Mouse (Mus musculus): ENCODE results near the gene Cbl. TPM values are rescaled to one million over a fixed set of nuclear protein-coding genes. Genes with fewer than 3 reads are reported as not detected.

Cbl gene
- 80.7 and 279 TPM in 2 replicates for polyA plus RNA-seq (2012; ENCODE audit: insufficient read depth, insufficient read length, low replicate concordance, missing spikeins)

DNA sequence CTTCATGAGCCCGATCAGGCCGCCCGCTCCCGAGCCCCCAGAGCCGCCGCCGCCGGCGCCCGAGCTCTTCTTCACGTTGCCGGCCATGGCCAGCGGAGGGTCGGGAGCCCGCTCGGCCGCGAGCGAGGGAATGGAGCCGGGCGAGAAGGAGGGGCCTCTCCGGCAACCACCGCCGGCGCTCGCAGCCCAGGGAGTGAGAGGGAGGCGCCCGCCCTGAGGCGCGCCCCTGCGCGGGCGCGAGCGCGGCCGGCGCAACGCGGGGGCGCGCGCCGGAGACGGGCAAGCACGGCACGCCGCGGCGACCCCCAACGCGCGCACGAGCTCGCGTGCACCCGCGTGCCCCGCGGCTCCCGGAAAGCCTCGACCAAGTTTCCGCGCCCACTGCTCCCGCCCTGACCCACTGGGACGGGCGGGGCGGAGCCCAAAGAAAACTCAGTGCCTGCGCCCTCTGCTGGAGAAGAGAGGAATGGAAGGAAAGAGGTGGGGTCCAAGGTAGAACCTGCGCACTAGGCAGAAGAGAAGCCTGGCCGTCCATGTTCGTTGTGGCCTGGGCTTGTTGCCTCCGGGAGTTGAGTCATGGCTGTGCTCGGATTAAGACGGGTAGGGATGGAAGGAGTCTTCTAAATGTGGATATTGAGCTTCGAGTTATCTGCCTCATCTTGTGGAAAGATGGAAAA lies at the start of gene Cbl:
Gene Cbl (minus strand): TSS at position 248 of the 677 bp plus-strand sequence.
- Histone ChIP-seq H3K27ac (ENCODE audit: insufficient read depth, low read depth, low read length) (peak within 1 kb of the TSS; percentile 87), H3K4me3 (ENCODE audit: insufficient read depth, low read depth, low read length) (peak within 1 kb of the TSS; percentile 97), H3K4me1 (ENCODE audit: control insufficient read depth, insufficient read depth, low read length) (peaks cover 7% of the 10 kb centered on the region)
- peak; percentile 93 for TF ChIP-seq CTCF (IDR thresholded peaks at IDR 0.05; ENCODE audit: insufficient read depth, low read depth, low read length)
- TF ChIP-seq POLR2A (IDR thresholded peaks at IDR 0.05; ENCODE audit: insufficient read depth, low read depth, low read length): peak; percentile 61
- under 1% methylated on average over 75 of the region's 76 CpGs for WGBS

DNA sequence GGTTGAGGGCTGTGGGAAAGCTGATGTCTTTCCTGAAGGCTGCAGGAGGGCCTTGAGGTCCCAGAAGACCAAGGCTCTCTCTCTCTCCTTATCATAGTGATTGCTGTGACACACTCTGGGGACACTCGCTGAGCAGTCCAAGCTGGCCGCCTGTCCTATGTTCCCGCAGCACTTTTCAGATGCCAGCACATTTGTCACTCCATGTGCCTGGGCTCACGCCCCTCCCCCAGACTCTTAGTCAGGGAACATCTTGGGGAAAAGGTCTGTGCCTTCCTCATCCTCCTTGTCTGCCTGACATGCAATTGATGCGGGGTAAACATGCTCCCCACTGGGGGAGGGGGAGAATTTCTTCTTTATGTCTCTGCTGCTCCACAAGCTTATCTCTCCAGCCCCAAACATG lies 49.3 kb upstream of the Cbl start:
- TF ChIP-seq POLR2A (IDR thresholded peaks at IDR 0.05; ENCODE audit: insufficient read depth, low read depth, low read length) (no peak), CTCF (IDR thresholded peaks at IDR 0.05; ENCODE audit: insufficient read depth, low read depth, low read length) (no peak)
- Histone ChIP-seq H3K27ac (ENCODE audit: insufficient read depth, low read depth, low read length) (no peak overlapping the region), H3K4me1 (ENCODE audit: control insufficient read depth, insufficient read depth, low read length) (peaks cover 9% of the 10 kb centered on the region; the same call in 1 of the 2 replicates), H3K4me3 (ENCODE audit: insufficient read depth, low read depth, low read length) (no peak overlapping the region)
- WGBS: 75% methylated on average over 5 of the region's 5 CpGs

DNA sequence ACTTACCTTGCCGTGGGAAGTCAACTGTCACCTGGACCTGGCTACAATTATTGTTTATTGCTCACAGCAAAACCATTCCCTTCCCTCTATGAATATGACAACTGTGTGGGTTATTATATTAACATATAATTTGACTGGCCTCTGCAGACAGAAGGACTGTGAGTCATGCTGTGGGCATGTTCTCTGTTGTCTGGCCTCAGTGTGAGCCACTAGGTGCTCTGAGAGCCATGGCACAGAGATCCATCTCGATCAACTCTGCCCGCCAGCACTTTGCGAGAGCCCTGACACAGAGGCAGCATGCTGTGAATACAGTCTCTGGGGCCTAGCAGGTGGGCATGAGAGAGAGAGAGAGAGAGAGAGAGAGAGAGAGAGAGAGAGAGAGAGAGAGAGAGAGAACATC lies 36.1 kb upstream of the Cbl start:
- no peak for TF ChIP-seq CTCF (IDR thresholded peaks at IDR 0.05; ENCODE audit: insufficient read depth, low read depth, low read length)
- TF ChIP-seq POLR2A (IDR thresholded peaks at IDR 0.05; ENCODE audit: insufficient read depth, low read depth, low read length): no peak
- H3K4me3 ChIP-seq (ENCODE audit: insufficient read depth, low read depth, low read length): no peak overlapping the region
- H3K4me1 ChIP-seq (ENCODE audit: control insufficient read depth, insufficient read depth, low read length): peaks cover 17% of the 10 kb centered on the region
- WGBS: 88% methylated on average over 4 of the region's 4 CpGs
- no peak overlapping the region for H3K27ac ChIP-seq (ENCODE audit: insufficient read depth, low read depth, low read length)

DNA sequence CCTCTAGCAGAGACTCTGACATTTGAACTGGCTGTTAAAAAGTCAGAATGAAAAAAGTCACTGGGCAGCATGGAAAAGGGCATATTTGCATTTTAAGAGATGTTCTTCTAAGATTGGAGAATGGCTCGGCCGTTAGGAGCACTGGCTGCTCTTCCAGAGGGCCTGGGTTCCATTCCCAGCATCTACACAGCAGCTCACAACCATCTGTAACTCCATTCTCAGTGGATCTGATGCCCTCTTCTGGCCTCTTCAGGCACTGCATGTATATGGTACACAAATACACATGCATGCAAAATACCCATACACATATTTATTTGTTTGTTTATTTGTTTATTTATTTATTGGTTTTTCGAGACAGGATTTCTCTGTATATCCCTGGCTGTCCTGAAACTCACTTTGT lies 35.2 kb upstream of the Cbl start:
- no peak for TF ChIP-seq POLR2A (IDR thresholded peaks at IDR 0.05; ENCODE audit: insufficient read depth, low read depth, low read length)
- Histone ChIP-seq H3K4me3 (ENCODE audit: insufficient read depth, low read depth, low read length) (no peak overlapping the region), H3K4me1 (ENCODE audit: control insufficient read depth, insufficient read depth, low read length) (peaks cover 24% of the 10 kb centered on the region), H3K27ac (ENCODE audit: insufficient read depth, low read depth, low read length) (no peak overlapping the region)
- 87% methylated on average over 3 of the region's 3 CpGs for WGBS

DNA sequence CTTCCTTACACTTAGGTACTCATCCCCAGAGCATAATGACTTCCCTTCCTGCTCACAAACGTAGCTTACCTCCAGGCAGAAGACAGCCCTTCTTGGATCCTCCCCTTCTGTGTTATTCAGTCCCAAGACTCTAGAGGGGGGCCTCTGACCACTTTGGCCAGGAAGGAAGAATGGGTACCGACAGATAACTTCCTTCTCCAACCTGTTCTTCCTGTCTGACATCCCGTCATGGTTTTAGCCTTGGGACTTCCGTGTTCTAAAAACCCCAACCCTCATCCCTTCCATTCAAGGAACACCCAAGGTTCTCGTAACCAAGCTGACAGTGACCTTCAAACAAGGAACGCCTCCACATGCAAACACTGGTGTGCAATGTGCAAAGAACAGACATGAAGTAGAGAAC lies 34.6 kb upstream of the Cbl start, which contains the start of gene Nlrx1:
Gene Nlrx1 (minus strand): TSS at position 168 of the 400 bp plus-strand sequence.
- H3K4me3 ChIP-seq (ENCODE audit: insufficient read depth, low read depth, low read length): peak within 1 kb of the TSS; percentile 50
- peaks cover 24% of the 10 kb centered on the region for H3K4me1 ChIP-seq (ENCODE audit: control insufficient read depth, insufficient read depth, low read length)
- TF ChIP-seq CTCF (IDR thresholded peaks at IDR 0.05; ENCODE audit: insufficient read depth, low read depth, low read length): no peak
- no peak for TF ChIP-seq POLR2A (IDR thresholded peaks at IDR 0.05; ENCODE audit: insufficient read depth, low read depth, low read length)
- H3K27ac ChIP-seq (ENCODE audit: insufficient read depth, low read depth, low read length): peak within 1 kb of the TSS; percentile 34
- 80% methylated on average over 6 of the region's 6 CpGs for WGBS

DNA sequence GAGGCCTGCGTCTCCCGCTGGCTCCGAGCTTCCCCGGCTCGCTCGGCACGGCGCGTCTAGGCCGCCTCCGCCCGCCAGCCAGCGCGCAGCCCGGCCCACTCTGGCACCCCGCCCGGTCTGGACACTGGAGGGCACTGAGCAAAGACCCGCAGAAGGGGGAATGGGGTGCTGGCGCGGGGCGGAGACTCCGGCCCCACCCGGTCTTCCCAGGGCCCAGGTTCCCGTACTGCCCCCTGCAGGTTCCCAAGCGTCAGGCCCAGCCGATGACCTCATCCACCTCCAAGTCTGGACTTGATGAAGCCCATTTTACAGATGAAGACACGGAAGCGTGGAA lies 34.1 kb upstream of the Cbl start:
- peak overlapping the region; percentile 50 for H3K4me3 ChIP-seq (ENCODE audit: insufficient read depth, low read depth, low read length)
- TF ChIP-seq POLR2A (IDR thresholded peaks at IDR 0.05; ENCODE audit: insufficient read depth, low read depth, low read length) (peak; percentile 36; the same call in 1 of the 2 replicates), CTCF (IDR thresholded peaks at IDR 0.05; ENCODE audit: insufficient read depth, low read depth, low read length) (peak; percentile 65; the same call in 1 of the 2 replicates)
- 4% methylated on average over 28 of the region's 28 CpGs for WGBS
- H3K27ac ChIP-seq (ENCODE audit: insufficient read depth, low read depth, low read length): peak overlapping the region; percentile 34
- H3K4me1 ChIP-seq (ENCODE audit: control insufficient read depth, insufficient read depth, low read length): peaks cover 24% of the 10 kb centered on the region

DNA sequence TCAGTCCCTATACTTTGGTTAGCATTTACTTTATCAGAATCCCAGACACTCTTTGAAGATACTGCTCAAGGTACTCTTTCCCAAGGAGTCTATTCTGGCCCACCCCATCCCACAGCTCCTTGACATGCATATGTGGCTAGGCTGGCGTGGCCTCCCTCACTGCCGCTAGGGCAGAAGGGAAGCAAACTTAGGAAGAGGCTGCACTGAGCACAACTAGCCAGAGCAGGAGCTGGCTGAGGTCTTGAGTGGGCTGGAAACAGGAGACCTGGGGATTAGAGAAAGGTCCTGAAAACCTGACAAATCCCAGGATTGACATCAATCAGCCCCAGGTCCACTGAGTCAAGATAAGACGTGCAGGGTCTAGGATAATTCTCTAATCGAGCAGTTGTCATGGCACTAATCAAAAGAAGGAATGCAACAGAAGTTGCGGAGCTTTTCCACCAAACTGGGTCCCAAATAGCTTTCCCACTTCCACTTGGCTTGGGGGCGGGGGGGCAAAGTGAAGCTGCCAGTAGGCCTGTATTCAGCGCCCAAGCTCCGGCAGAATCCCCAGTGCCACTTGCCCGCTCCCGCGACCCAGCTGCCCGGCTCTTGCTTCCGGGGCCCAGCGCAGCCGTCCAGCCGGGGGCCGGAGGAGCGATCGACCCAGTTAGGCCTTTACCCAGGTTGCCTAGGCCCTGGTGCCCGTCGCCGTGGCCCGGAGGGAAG lies 33.6 kb upstream of the Cbl start:
- WGBS: 13% methylated on average over 23 of the region's 23 CpGs
- Histone ChIP-seq H3K4me3 (ENCODE audit: insufficient read depth, low read depth, low read length) (peak overlapping the region; percentile 50), H3K27ac (ENCODE audit: insufficient read depth, low read depth, low read length) (peak overlapping the region; percentile 34), H3K4me1 (ENCODE audit: control insufficient read depth, insufficient read depth, low read length) (peaks cover 24% of the 10 kb centered on the region)
- TF ChIP-seq POLR2A (IDR thresholded peaks at IDR 0.05; ENCODE audit: insufficient read depth, low read depth, low read length): no peak
- TF ChIP-seq CTCF (IDR thresholded peaks at IDR 0.05; ENCODE audit: insufficient read depth, low read depth, low read length): no peak

DNA sequence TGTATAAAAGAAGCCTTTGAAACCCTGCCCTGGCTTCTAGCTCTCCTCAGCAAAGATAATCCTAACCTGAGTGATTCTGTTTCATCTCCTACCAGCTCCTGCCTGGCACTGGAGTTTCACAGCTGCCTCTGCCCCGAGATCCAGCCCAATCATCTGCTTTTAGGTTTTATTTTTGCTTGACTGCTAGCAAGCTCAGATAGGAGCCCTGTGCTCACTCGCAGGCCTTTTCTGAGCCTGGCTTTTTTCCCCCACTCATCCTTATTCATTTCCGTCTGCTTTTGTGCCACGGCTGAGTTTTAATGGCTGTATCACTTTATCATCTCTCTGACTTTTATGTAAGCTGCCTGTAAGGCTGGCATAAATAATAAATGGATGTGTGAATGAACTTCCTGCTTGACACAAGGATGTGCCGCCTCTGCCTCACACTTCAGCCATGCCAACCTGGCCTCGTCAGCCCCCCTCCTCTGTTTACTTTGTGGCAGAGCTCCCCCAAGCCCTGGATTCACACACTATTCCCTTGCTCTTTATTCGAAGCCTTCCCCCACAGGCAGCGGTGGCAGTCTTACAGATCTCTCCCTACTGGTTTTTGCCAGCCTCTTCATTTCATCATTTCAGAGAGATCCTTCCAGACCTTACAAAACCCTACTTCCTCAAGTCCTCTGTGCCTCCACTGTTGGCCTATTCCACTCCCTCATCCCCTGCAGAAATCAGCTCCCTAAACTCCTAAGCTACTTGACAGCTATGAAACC lies 32.8 kb upstream of the Cbl start:
- no peak overlapping the region for H3K4me3 ChIP-seq (ENCODE audit: insufficient read depth, low read depth, low read length)
- TF ChIP-seq CTCF (IDR thresholded peaks at IDR 0.05; ENCODE audit: insufficient read depth, low read depth, low read length) (no peak), POLR2A (IDR thresholded peaks at IDR 0.05; ENCODE audit: insufficient read depth, low read depth, low read length) (no peak)
- H3K27ac ChIP-seq (ENCODE audit: insufficient read depth, low read depth, low read length): peak overlapping the region; percentile 34; the same call in 1 of the 2 replicates
- 31% methylated on average over 8 of the region's 8 CpGs for WGBS
- H3K4me1 ChIP-seq (ENCODE audit: control insufficient read depth, insufficient read depth, low read length): peaks cover 24% of the 10 kb centered on the region

Data from olfactory bulb, adult 2 months (tissue).